Mouse (Mus musculus): Measurements from ENCODE around the gene Vmn2r48. TPM values are rescaled to one million over a fixed set of nuclear protein-coding genes. Genes with fewer than 3 reads are reported as not detected.
"Not testable (repeated sequence)": the region's sequence is repeated elsewhere in the genome, so short reads cannot be mapped to it uniquely, and the experiment has no call there.

Vmn2r48 gene
- total RNA-seq (2021), result not detected

DNA sequence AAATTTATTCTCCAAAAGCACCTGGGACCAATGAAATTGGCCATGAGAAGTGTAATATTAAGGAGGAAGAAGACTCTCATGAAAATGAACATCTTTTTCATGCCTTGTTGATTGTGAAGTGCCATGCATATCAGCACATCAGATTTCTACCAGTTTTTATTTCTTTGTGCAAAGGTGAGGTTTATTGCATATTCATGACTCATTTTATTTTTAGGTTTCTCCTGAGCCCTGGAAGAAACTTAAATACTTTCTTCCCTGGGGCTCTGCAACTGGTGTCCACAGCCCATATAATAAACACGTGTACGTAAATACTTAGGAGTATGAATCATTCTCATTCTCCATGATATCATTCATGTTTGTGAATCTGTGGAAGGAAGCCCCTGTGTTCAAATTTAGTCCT lies at the start of gene Vmn2r48:
Gene Vmn2r48, minus strand, starts transcription at position 101 of the 400 bp plus-strand sequence.
- DNase-seq (ENCODE audit: low spot score); intact Hi-C loops (cut with DNase I): not testable (repeated sequence)

DNA sequence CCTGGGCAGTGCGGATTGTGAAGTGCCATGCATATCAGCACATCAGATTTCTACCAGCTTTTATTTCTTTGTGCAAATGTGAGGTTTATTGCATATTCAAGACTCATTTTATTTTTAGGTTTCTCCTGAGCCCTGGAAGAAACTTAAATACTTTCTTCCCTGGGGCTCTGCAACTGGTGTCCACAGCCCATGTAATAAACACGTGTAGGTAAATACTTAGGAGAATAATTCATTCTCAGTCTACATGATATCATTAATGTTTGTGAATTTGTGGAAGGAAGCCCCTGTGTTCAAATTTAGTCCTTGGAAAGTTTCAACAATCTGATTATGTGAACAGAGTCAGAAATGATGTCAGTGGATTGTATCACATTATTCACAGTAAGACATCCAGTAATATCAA lies 38.8 kb upstream of the Vmn2r48 start, which contains the start of gene Vmn2r49:
Gene Vmn2r49, minus strand, starts transcription at position 101 of the 400 bp plus-strand sequence.
- intact Hi-C loops (cut with DNase I); DNase-seq (ENCODE audit: low spot score): not testable (repeated sequence)

Other genes starting within 250 kb of the Vmn2r48 start
- not detected for gene Vmn2r46, start 183.0 kb downstream of the Vmn2r48 start, total RNA-seq (2021)
- not detected for gene Vmn2r47, start 112.3 kb downstream of the Vmn2r48 start, total RNA-seq (2021)
- gene Vmn2r49, start 38.7 kb upstream of the Vmn2r48 start, total RNA-seq (2021), result not detected
- gene Vmn2r50, start 99.7 kb upstream of the Vmn2r48 start, total RNA-seq (2021), result not detected
- not detected for gene Vmn2r51, start 152.2 kb upstream of the Vmn2r48 start, total RNA-seq (2021)
- gene Vmn2r52, start 223.0 kb upstream of the Vmn2r48 start, total RNA-seq (2021), result not detected

Data from heart, postnatal 25 days (tissue).